Mouse (Mus musculus): ENCODE data around the gene Snip1.

The Snip1 gene

GRCm38 (mm10) chr4:125066490-125067370 is at the start of gene Snip1:
Snip1 (plus strand) TSS chr4:125066672.
- DNase-seq: peak; percentile 97

- peak in 1 of 2 experiments; percentile 10 for DNase-seq
These were observed 49.0 kb upstream of the Snip1 start for GRCm38 (mm10) chr4:125017431-125017830.

GRCm38 (mm10) chr4:125020780-125021538 is 45.5 kb upstream of the Snip1 start:
- DNase-seq: no peak

- peak; percentile 94 to 96 for DNase-seq
These were observed 36.4 kb upstream of the Snip1 start for GRCm38 (mm10) chr4:125029891-125030614.

- no peak for DNase-seq
These were observed 32.1 kb upstream of the Snip1 start for GRCm38 (mm10) chr4:125034341-125034740.

- no peak for DNase-seq
These were observed 22.0 kb upstream of the Snip1 start for GRCm38 (mm10) chr4:125044454-125044853.

- DNase-seq: no peak
These were observed 11.1 kb upstream of the Snip1 start for GRCm38 (mm10) chr4:125055385-125055784.

- DNase-seq: no peak
These were observed 10.0 kb upstream of the Snip1 start for GRCm38 (mm10) chr4:125056476-125056875.

GRCm38 (mm10) chr4:125057273-125057672 is 9.2 kb upstream of the Snip1 start:
- no peak for DNase-seq

GRCm38 (mm10) chr4:125058033-125058432 is 8.4 kb upstream of the Snip1 start:
- no peak for DNase-seq

- DNase-seq: peak; percentile 24 to 59
These were observed 7.4 kb upstream of the Snip1 start for GRCm38 (mm10) chr4:125059025-125059424.

GRCm38 (mm10) chr4:125063829-125064228 is 2.6 kb upstream of the Snip1 start:
- DNase-seq: no peak

GRCm38 (mm10) chr4:125065517-125066307 is 760 bp upstream of the Snip1 start, which contains the start of gene Dnali1:
Dnali1 (minus strand) TSS chr4:125065703.
- DNase-seq: peak; percentile 36 to 56

GRCm38 (mm10) chr4:125077700-125078099 is 11.2 kb downstream of the Snip1 start:
- DNase-seq: no peak

- DNase-seq: no peak
These were observed 12.2 kb downstream of the Snip1 start for GRCm38 (mm10) chr4:125078698-125079097.

GRCm38 (mm10) chr4:125084403-125085345 is 18.2 kb downstream of the Snip1 start, which contains the start of gene Meaf6:
Meaf6 (plus strand) TSS chr4:125085134.
- DNase-seq: peak; percentile 96 to 97

- DNase-seq: peak in 1 of 2 experiments; percentile 78
These were observed 18.9 kb downstream of the Snip1 start for GRCm38 (mm10) chr4:125085346-125085841.

- no peak for DNase-seq
These were observed 26.6 kb downstream of the Snip1 start for GRCm38 (mm10) chr4:125093031-125093430.

- DNase-seq: no peak
These were observed 29.6 kb downstream of the Snip1 start for GRCm38 (mm10) chr4:125096066-125096465.

GRCm38 (mm10) chr4:125097412-125097811 is 30.9 kb downstream of the Snip1 start:
- DNase-seq: no peak

GRCm38 (mm10) chr4:125099458-125099857 is 33.0 kb downstream of the Snip1 start:
- DNase-seq: peak; percentile 85 to 91
